Mouse (Mus musculus) liver, embryonic 14.5 days (tissue): ENCODE measurements around the gene Pp2d1.

Experiments used
- CTCF ChIP-seq: IDR thresholded peaks from 2 replicates; pipeline ENCODE4 v1.5.1; 2016; ENCODE audit warnings: antibody characterized with exemption, low read depth, control low read depth
- EP300 ChIP-seq: IDR thresholded peaks from 2 replicates; pipeline ENCODE4 v1.6.1; 2016; ENCODE audit warnings: antibody characterized with exemption, low read depth

DNA sequence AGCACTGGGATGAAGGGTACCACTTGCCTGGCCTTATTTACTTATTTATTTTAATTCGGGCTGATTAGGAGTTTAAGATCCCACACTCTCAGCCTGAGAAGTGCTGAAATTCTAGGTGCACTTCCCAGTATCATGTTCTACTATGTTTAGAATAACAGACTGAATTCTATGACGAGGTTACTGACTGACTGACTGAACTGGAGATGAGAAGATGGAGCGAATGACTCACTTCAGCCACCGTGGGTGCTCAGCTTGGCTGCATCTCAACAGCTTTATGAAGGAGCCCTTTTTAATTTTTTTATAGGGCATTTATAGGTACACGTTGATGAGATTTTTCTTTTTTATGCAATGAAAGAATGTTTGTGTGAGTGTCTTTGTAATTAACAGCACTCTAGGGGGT lies 38.5 kb upstream of the Pp2d1 start:
- no peak for TF ChIP-seq CTCF
- no peak for TF ChIP-seq EP300
